Mouse (Mus musculus) erythroblast, embryonic 14.5 days (primary cell): ENCODE data around the gene Ccl11. TPM values are rescaled to one million over a fixed set of nuclear protein-coding genes. Genes with fewer than 3 reads are reported as not detected.

ENCODE experiments used
- H3K27me3 ChIP-seq: 2 replicates; pipeline ENCODE4 v1.6.1; 2012; ENCODE audit warnings: inconsistent platforms; ENCODE audit not compliant: control insufficient read depth
- H3K36me3 ChIP-seq: 2 replicates; pipeline ENCODE4 v1.6.1; 2012; ENCODE audit warnings: mild to moderate bottlenecking, inconsistent platforms; ENCODE audit not compliant: control insufficient read depth
- H3K4me1 ChIP-seq: 2 replicates; pipeline ENCODE4 v1.6.1; 2012; ENCODE audit warnings: inconsistent platforms; ENCODE audit not compliant: control insufficient read depth
- H3K4me3 ChIP-seq: replicated peaks from 2 replicates; pipeline ENCODE3; 2012; ENCODE audit warnings: moderate library complexity, mild to moderate bottlenecking, inconsistent platforms
- H3K9me3 ChIP-seq: 2 replicates; pipeline ENCODE4 v1.6.1; 2012; ENCODE audit warnings: low read length, inconsistent platforms, mixed read lengths; ENCODE audit not compliant: control insufficient read depth
- GATA1 ChIP-seq: IDR thresholded peaks from 2 replicates; pipeline ENCODE4 v1.6.1; 2012; ENCODE audit warnings: low read length, inconsistent platforms, mixed read lengths
- TAL1 ChIP-seq: IDR thresholded peaks from 3 replicates; pipeline ENCODE4 v1.6.1; 2012; ENCODE audit warnings: low read length, inconsistent platforms, mixed read lengths
- polyA plus RNA-seq: library from polyadenylated mRNA; stranded (reverse); fragments of >175 nt; gene quantifications from 2 replicates; pipeline ENCODE4 v1.2.3, GENCODE M21; 2012

Gene Ccl11
- polyA plus RNA-seq, 1 experiment: not detected

- Histone ChIP-seq H3K9me3 (no peaks in the 10 kb centered on the region), H3K4me3 (no peak overlapping the region), H3K4me1 (no peaks in the 10 kb centered on the region), H3K27me3 (no peaks in the 10 kb centered on the region), H3K36me3 (no peaks in the 10 kb centered on the region)
- TF ChIP-seq TAL1: no peak
- no peak for TF ChIP-seq GATA1
These were observed 18.4 kb upstream of the Ccl11 start for GRCm38 (mm10) chr11:82039132-82039660.

DNA sequence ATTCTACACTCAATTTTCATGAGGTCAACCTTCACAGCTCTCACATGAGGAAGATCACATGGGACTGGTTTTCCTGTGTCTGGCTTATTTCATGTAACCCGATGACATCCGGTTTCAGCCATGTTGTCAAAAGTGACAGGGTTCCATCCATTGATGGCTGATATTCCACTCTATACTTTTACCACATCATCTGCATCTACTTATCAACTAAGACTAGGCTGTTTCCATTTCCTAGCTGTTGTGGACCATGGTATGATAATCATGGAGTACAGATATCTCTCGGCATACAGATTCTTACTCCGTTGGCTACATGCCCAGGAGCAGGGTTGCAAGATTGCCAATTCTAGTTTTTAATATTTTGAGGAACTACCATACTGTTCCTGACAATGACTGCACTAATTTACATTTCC, 15.9 kb upstream of the Ccl11 start:
- H3K36me3 ChIP-seq: no peaks in the 10 kb centered on the region
- H3K4me1 ChIP-seq: no peaks in the 10 kb centered on the region
- no peak for TF ChIP-seq GATA1
- no peak for TF ChIP-seq TAL1
- H3K9me3 ChIP-seq: no peaks in the 10 kb centered on the region
- H3K4me3 ChIP-seq: no peak overlapping the region
- H3K27me3 ChIP-seq: no peaks in the 10 kb centered on the region

DNA sequence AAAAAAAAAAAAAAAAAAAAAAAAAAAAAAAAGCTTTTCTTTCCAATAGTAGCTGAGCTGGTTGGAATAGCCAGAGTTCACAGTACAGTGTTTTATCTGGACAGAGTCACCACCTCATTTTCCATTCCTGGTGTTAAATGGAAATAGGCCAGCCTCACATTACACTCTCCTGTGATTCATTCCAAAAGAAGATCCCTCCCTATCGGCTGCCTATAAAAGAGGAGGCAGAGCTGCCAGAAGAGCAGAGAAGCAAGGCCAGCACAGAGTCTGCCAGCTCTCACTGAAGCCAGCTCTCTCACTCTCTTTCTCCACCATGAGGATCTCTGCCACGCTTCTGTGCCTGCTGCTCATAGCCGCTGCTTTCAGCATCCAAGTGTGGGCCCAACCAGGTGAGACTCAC, 12.2 kb upstream of the Ccl11 start, which contains the start of gene Ccl7:
Gene Ccl7, plus strand, starts transcription at position 242 of the 400 bp plus-strand sequence.
- Histone ChIP-seq H3K4me1 (no peaks in the 10 kb centered on the region), H3K9me3 (no peaks in the 10 kb centered on the region), H3K4me3 (no peak within 1 kb of the TSS), H3K27me3 (no peaks in the 10 kb centered on the region), H3K36me3 (no peaks in the 10 kb centered on the region)
- TF ChIP-seq TAL1 (no peak), GATA1 (no peak)

- no peaks in the 10 kb centered on the region for H3K4me1 ChIP-seq
- H3K36me3 ChIP-seq: no peaks in the 10 kb centered on the region
- H3K4me3 ChIP-seq: no peak overlapping the region
- no peaks in the 10 kb centered on the region for H3K27me3 ChIP-seq
- no peaks in the 10 kb centered on the region for H3K9me3 ChIP-seq
- TF ChIP-seq TAL1 (no peak), GATA1 (no peak)
These were observed 9.7 kb upstream of the Ccl11 start for GRCm38 (mm10) chr11:82047746-82048415.

GRCm38 (mm10) chr11:82053849-82054248, 3.8 kb upstream of the Ccl11 start:
- no peak overlapping the region for H3K4me3 ChIP-seq
- H3K4me1 ChIP-seq: no peaks in the 10 kb centered on the region
- no peaks in the 10 kb centered on the region for H3K9me3 ChIP-seq
- no peaks in the 10 kb centered on the region for H3K27me3 ChIP-seq
- no peaks in the 10 kb centered on the region for H3K36me3 ChIP-seq
- TF ChIP-seq TAL1: no peak
- no peak for TF ChIP-seq GATA1

- no peaks in the 10 kb centered on the region for H3K36me3 ChIP-seq
These were observed 4.6 kb downstream of the Ccl11 start for GRCm38 (mm10) chr11:82062226-82062625.

DNA sequence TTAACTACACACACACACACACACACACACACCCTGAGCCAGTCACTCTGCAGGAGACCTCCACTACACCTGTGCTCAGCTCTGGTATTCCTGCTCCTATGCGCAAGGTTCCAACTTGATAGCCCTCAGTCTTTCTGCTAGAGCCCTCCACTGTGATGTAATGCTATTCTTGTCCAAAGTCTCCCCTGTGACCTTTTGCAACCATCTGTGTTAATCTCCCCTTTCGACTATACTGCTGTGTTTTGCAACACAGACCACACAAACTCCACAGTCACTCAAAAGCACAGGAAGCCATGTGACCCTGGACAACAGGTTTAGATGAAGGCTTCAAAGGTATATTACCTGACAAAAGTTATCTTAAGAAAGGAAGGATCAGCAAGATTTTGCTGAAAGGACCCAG, 5.8 kb downstream of the Ccl11 start:
- Histone ChIP-seq H3K4me1 (no peaks in the 10 kb centered on the region), H3K36me3 (no peaks in the 10 kb centered on the region), H3K27me3 (no peaks in the 10 kb centered on the region), H3K9me3 (no peaks in the 10 kb centered on the region), H3K4me3 (no peak overlapping the region)
- TF ChIP-seq TAL1 (no peak), GATA1 (no peak)

More at GRCm38 (mm10) chr11:82062226-82062625, 4.6 kb downstream of the Ccl11 start:
- Histone ChIP-seq H3K27me3 (no peaks in the 10 kb centered on the region), H3K4me1 (no peaks in the 10 kb centered on the region), H3K9me3 (no peaks in the 10 kb centered on the region), H3K4me3 (no peak overlapping the region)
- TF ChIP-seq TAL1 (no peak), GATA1 (no peak)

DNA sequence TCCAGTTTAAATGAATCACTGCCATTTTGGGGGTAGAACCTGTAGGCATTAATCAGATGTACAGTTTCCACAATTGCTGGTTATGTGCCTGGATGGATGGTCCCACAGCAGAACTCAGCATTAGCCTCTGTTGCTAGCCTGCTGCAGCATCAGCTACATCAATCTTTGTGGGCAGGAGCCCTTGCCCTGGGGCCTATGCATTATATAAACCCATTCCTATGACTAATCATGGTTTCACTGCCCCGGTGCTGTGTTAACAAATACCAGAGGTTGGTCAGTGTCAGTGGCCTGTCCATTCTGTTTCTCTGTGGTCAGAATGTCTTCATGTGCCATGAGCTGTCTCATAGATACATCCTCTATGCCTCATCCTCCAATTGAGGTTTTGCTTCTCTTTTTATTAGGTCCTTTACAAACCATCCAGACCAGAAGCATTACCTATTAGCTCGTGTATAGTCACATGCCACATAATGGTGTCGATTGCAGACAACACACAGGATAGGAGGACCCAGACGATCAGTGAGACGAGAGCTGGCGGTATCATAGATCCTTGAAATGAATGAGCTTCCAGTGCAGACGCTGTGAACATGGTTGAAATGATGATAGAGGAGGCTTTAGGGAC, 9.4 kb downstream of the Ccl11 start:
- Histone ChIP-seq H3K9me3 (no peaks in the 10 kb centered on the region), H3K36me3 (no peaks in the 10 kb centered on the region), H3K27me3 (no peaks in the 10 kb centered on the region), H3K4me1 (no peaks in the 10 kb centered on the region), H3K4me3 (no peak overlapping the region)
- TF ChIP-seq TAL1 (no peak), GATA1 (no peak)

- no peaks in the 10 kb centered on the region for H3K27me3 ChIP-seq
- peaks cover 3% of the 10 kb centered on the region; the same call in 1 of the 2 replicates for H3K9me3 ChIP-seq
- TF ChIP-seq TAL1 (no peak), GATA1 (no peak)
- H3K4me3 ChIP-seq: no peak overlapping the region
- H3K4me1 ChIP-seq: no peaks in the 10 kb centered on the region
- no peaks in the 10 kb centered on the region for H3K36me3 ChIP-seq
These were observed 13.5 kb downstream of the Ccl11 start for GRCm38 (mm10) chr11:82071076-82071475.
